Mouse (Mus musculus): ENCODE results near the gene Nubpl.

The Nubpl gene

DNA sequence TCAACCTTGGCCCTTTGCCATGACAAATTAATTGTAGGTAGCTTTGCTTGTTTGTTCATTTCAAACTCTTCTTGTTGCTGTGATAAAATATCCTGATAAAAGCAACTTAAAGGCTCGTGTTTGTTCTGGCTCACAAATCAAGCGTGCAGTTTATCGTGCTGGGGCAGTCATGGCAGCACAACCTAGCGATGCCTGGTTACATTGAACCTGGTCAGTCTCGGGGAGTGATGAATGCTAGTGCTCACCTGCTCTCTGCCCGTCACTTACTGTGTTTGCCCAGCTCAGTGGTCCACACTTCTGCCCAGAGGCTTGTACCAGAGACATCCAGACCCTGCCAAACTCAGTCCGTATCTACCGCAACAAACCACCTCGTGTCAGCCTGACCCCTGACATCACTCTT lies 149.9 kb downstream of the Nubpl start:
- no peak for DNase-seq (ENCODE audit: low spot score)

DNA sequence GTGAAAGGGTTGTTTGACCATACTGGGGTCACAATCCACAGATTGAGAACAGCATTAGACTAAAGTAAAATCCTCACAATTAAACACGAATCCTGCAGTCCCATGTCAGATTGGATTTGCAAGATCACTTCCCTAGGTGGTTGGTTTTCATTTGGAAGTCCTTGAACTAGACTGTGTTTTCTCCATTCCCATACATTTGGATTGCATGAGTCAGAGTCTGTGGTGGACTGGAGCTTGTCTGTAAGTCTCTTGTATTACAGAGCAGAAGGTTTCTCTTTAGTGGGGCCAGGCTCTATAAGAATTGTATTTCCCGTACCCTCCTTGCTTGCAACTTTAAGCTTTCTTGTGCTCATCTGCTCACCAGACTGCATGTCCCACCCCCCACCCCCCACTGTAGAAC lies 151.0 kb downstream of the Nubpl start:
- no peak for DNase-seq (ENCODE audit: low spot score)

DNA sequence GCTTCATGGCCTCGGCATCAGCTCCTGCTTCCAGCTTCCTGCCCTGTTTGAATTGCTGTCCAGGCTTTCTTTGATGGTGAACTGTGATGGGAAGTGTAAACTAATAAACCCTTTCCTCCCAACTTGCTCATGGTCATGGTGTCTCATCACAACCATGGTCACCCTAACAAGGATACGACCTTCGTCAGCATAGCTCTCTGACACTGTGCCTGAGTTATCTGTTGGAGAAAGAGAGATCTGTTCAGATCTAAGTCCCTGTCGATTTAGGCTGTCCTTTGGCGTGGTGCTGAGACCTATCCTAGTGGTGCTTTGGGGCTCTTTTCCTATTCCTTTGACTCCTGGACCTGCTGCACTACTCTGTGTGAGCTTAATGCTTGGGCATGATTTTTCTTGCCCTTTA lies 156.6 kb downstream of the Nubpl start:
- no peak for DNase-seq (ENCODE audit: low spot score)

GRCm38 (mm10) chr12:52268131-52268530 lies 170.6 kb downstream of the Nubpl start:
- no peak for DNase-seq (ENCODE audit: low spot score)

GRCm38 (mm10) chr12:52272828-52273227 lies 175.3 kb downstream of the Nubpl start:
- DNase-seq (ENCODE audit: low spot score): no peak

DNA sequence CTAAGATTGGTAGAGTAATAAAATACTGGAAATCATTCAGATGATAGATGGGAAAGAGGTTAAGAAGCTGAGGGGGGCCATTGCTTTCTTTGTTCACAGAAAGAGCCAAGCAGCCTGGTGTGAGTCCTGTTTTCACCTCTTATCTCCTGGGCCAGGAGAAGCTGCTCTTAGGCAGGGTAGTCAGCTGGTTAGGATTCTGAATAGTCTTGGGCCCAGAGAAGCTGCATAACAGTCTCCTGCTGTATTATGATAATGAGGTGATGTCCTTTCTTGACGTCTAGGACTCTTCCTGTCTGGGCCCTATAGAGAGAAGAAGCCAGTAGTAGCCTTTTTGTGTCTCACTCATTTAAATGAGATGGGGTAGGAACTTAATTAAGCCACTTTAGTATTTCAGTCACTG lies 178.8 kb downstream of the Nubpl start:
- DNase-seq (ENCODE audit: low spot score): no peak

- no peak for DNase-seq (ENCODE audit: low spot score)
Measured at GRCm38 (mm10) chr12:52281232-52281631, 183.7 kb downstream of the Nubpl start.

- DNase-seq (ENCODE audit: low spot score): no peak
Measured at GRCm38 (mm10) chr12:52284471-52284870, 186.9 kb downstream of the Nubpl start.

DNA sequence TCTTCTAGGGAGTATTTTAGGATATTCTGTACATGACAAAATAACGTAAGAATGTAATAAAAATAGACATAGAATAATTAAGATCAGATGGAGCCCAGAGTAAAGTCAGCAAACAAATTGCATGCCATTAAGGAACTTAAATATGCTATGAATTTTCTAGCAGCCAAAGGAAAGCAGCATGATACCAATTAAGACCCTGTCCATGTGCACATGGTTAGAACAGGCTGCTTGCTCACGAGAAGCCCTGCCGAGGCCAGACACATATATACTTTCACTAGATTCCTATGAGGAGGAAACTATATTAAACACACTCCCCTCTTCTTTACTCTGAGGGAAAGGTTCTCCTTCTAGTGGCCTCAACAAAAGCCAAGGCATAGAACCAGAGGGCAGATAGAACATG lies 189.3 kb downstream of the Nubpl start:
- DNase-seq (ENCODE audit: low spot score): no peak

DNA sequence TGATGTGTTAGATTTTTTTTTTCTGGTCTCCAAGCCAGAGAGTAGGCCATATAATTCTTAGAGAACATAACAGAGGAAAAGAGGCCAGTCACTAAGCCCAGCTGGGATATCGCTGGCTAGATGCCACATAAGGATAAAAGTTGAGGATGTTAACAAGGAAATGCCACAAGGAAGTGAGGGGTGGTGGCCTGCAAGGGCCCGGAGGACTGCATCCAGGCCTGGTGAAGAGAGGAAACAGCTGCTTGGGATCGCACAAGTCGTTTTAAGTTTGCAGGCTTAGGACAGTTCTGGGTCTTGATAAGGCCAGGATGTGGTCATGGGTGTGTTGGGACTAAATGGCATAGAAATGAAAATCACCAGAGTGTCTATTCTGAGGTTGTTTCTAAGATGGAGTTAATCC lies 191.0 kb downstream of the Nubpl start:
- DNase-seq (ENCODE audit: low spot score): no peak

DNA sequence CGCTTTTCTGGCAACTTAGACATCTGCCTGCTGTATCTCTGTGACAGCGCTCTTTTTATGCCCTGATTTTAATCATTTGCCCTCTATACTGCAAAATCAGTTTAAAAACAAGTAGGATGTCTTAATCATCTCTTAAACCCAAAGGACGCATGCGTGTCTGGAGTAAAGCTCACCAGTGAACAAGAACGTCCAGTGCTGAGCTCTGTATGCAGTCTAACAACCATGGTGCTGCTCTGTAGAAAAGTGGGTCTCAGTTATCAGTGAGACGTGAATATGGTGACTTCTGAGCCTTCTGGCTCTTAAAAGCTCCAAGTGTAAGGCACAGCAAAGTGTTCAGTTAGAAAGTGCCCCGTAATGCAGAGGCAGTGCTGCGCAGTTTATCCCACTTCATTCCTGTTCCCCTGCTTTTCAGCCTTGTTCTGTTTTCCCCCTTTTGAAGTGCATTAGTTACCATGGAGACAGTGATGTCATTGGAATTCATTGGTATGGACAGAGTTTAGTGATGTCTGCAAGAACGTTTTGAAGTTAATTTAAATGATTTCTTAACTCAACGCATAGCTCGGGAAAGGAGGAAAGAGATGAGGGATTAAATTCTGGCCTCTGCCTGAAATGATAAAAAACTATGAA lies 191.5 kb downstream of the Nubpl start:
- no peak for DNase-seq (ENCODE audit: low spot score)

DNA sequence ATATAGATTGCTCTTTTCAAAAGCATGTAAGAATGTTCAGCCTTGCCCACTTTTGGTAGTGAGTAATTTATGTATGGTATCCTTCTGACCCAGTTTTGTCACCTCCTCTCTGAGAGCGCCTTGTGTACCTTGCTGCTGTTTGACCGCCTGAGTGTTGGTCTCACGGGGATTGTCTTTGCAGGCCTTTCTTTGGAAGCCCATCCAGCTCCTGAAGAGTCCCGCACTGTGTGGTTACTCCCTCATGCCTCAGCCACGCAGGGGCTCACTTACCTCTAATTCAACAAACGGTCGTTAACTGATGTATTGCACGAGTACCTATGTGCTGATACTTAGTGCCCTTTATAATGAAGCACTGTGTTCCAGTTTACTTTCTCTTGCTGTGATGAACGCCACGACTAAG lies 192.1 kb downstream of the Nubpl start:
- DNase-seq (ENCODE audit: low spot score): no peak

GRCm38 (mm10) chr12:52293931-52294330 lies 196.4 kb downstream of the Nubpl start:
- DNase-seq (ENCODE audit: low spot score): no peak

GRCm38 (mm10) chr12:52297988-52298387 lies 200.5 kb downstream of the Nubpl start:
- no peak for DNase-seq (ENCODE audit: low spot score)

DNA sequence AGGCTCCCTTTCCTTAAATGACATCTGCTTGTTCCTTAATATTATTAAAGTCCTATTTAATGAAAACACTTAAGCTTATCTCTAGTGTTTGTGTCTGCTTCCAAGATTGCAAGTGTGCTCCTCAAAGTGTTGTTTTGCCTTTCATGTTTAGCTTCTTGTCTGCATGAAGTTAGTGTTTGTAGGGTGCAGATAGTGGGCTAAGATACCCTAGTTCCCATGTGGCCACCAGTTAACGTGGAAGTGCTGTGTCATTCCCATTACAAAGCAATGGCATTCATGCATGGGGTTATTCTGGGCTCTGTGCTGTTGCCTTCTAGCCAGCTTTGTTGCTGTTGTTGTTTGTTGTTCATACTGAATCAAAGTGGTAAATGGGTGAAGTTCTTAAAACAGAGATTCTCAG lies 201.1 kb downstream of the Nubpl start:
- DNase-seq (ENCODE audit: low spot score): no peak

- no peak for DNase-seq (ENCODE audit: low spot score)
Measured at GRCm38 (mm10) chr12:52302961-52303360, 205.4 kb downstream of the Nubpl start.

DNA sequence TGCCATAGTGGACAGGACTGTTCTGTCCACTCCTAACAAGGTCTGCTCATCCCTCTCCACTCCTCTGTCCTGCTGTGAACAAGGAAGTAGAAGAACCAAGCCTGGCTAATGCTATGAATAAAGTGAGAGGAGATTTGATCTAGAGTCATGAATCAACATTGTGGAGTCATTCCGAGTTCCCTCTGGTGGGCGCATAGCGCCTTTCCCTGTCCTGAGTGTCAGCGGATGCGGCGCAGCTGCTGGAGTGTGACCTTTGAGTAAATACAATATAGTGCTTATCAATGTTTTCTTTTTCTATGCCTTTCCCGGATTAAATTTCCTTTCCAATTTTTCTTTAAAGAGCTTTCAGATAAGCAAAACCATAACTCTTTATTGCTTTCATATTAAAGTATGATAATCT lies 208.8 kb downstream of the Nubpl start:
- no peak for DNase-seq (ENCODE audit: low spot score)

GRCm38 (mm10) chr12:52307331-52307982 lies 209.9 kb downstream of the Nubpl start:
- no peak for DNase-seq (ENCODE audit: low spot score)

- no peak for DNase-seq (ENCODE audit: low spot score)
Measured at GRCm38 (mm10) chr12:52308628-52309027, 211.1 kb downstream of the Nubpl start.

DNA sequence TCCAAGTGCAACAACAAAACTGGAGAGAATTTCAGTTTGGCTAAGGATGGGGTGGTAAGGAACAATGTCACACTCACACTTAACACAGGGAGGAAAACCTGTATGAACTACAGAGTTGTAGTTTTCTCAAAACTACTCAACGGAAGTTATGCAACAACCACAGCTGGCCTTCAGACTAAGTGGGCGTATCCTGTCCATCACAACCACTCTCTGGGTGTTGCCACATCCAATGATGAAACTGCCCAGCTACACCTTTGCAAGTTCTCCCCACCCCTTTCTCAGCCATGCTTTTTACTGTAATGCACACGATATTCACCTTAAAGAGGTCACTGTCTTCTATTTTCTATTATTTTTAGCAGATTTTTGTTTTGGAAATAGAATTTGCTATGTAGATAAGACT lies 217.3 kb downstream of the Nubpl start:
- no peak for DNase-seq (ENCODE audit: low spot score)

DNA sequence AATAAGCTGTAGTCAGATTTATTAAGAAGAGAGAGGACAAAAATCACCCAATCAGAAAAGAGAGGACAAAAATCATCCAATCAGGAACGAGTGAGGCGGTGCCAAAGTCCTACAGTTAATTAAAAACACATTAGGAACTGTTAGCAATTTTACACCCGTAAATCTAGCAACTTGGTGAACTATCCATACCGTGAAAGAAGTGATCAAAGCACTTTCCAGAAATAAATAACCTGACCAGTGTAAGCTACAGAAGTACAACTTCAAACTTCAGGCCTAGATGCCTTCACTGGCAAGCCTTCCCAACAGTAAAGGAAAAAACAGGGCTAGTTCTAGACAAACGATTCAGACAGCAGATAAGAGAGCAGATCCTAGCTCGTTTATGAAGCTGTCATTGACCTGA lies 220.1 kb downstream of the Nubpl start:
- DNase-seq (ENCODE audit: low spot score): no peak

- DNase-seq (ENCODE audit: low spot score): no peak
Measured at GRCm38 (mm10) chr12:52318426-52318825, 220.9 kb downstream of the Nubpl start.

DNA sequence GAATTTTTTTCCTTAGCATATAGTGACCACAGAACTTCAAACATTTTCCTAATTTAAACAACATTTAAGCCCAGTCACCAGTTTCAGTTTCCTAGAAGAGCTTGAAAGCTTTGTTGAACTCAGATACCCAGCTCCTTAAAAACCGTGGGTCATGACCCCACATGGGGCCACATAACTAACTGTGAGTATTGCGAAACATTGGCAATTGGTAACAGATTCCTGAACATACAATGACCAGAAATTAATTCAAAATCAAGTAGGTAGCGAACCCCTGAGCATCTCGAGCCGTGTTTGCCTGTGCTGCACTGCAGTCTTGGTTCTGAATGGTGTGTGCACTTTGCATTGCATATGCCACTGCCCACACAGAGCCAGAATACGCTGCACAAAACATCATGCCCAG lies 221.6 kb downstream of the Nubpl start:
- no peak for DNase-seq (ENCODE audit: low spot score)

- DNase-seq (ENCODE audit: low spot score): no peak
Measured at GRCm38 (mm10) chr12:52328488-52328887, 231.0 kb downstream of the Nubpl start.

Data from ovary, postnatal 36 days (tissue).